Mouse (Mus musculus) ES-Bruce4 (cell line): Measurements from ENCODE around the gene Snrnp35.

ENCODE experiments used
- EP300 ChIP-seq: IDR thresholded peaks from 2 replicates; pipeline ENCODE4 v1.6.1; 2011; ENCODE audit warnings: low read depth, low read length; ENCODE audit not compliant: insufficient read depth
- POLR2A ChIP-seq: IDR thresholded peaks from one replicate; pipeline ENCODE4 v1.8.1; 2011; ENCODE audit warnings: low read length; ENCODE audit not compliant: insufficient read depth

DNA sequence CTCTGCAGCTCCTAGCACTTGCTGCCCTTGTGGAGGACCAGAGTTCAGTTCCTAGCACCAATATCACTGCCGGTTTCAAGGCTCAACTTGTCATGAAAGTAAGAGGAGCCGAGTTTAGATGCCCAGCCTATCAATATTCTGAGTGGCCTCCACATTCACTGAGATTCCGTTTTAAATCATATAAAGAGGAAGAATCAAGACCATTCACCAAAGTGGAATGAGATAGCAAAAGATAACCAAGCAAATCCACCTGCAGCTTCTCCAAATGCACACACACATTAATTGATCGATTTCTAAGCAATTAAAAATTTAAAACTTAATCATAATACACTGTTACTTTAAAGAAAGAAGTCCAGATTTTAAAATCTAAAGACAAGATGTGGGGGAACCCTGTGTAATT lies 1.2 kb upstream of the Snrnp35 start:
- TF ChIP-seq POLR2A (no peak), EP300 (no peak)
